ENCODE assay signal across 10 mouse cellular contexts in genomic region chr1:120498036-120498435, GRCm38 (mm10). TPM values are rescaled to one million over a fixed set of nuclear protein-coding genes. Genes with fewer than 3 reads are reported as not detected.
"Had no signal": no experiment of that assay in that cellular context is flagged by ENCODE, and none has a peak within 500 bp of the region (broad histone marks: within the 10 kb centered on the region; RNA-seq: fewer than 3 reads in every experiment).

No protein-coding gene starts in this region.

- ATAC-seq: liver, embryonic 12.5 days; midbrain, embryonic 13.5 days; midbrain, embryonic 15.5 days had no signal

- DNase-seq: lung, embryonic 14.5 days; right cerebral cortex, postnatal 14 days; thymus, adult 2 months; thymus, postnatal 25 days; thymus, postnatal 4 days had no signal

RNA-seq across cellular contexts. Expression of gene Marco, which starts 6.8 kb away (rescaled TPM):
- total RNA-seq: monocyte, adult 5-6 weeks; neutrophil, adult 5-6 weeks had no signal
